Mouse (Mus musculus) Patski (cell line): ENCODE data around the gene Aebp2. TPM values are rescaled to one million over a fixed set of nuclear protein-coding genes. Genes with fewer than 3 reads are reported as not detected.

Experiments used
- ATAC-seq: fragments of 100-300 bp; one replicate; pipeline ENCODE4 v1.8.0; 2021
- CTCF ChIA-PET: fragments of 350-600 bp; sonication (Branson Sonifier 250); formaldehyde crosslinking; loops from one replicate; lab custom pipeline; 2022; ENCODE audit warnings: inconsistent platforms; lab: Charles Lee
- POLR2A ChIA-PET: fragments of 350-600 bp; sonication (Branson Sonifier 250); formaldehyde crosslinking; loops from one replicate; lab custom pipeline; 2022; ENCODE audit warnings: antibody characterized with exemption, inconsistent platforms; lab: Charles Lee
- DNase-seq: peaks from one replicate; pipeline ENCODE4 v3.0.0-alpha.2; 2011; ENCODE audit warnings: low read depth, low spot score
- H3K27me3 ChIP-seq: fragments of 371-371 bp; one replicate; pipeline ENCODE4 v1.5.1; 2021
- CTCF ChIP-seq: fragments of 100-300 bp; IDR thresholded peaks from one replicate; pipeline ENCODE4 v1.5.1; 2021
- in situ Hi-C: fragments of 300-500 bp; cut with MboI; formaldehyde crosslinking; loops from 3 replicates; pipeline ENCODE4 v1.11.1; 2018; ENCODE audit warnings: low pct_unique_long_range_greater_than_20kb, mixed read lengths
- polyA plus RNA-seq: library from polyadenylated mRNA; unstranded; gene quantifications from one replicate; pipeline ENCODE4 v1.2.3, GENCODE M21; 2021

Gene Aebp2
- polyA plus RNA-seq, 1 experiment from 2014 or later: 68.5 TPM

DNA sequence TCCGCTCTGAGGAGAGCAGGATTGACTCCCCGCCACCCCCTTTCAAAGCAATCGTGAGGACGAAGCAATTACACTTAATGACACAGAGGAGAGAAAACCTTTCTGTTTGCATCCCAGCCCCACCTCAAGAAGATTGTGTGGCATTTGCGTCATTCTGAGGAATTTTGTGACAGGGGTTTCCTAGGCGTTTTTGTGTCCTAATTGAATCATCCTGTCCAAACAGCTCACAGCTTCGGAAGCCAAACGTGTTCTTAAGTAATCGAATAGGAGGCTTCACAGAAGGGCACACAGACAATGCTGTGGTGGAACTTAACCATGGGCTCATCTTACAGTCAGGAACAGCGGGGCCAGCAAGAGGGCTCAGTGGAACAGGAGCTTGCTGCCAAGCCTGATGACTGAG, 15.9 kb upstream of the Aebp2 start:
- CTCF ChIA-PET: no interaction called here
- in situ Hi-C loops: no loop called here
- DNase-seq: no peak
- no peak for TF ChIP-seq CTCF
- POLR2A ChIA-PET: no interaction called here
- no peaks in the 10 kb centered on the region for H3K27me3 ChIP-seq
- ATAC-seq: no peak

DNA sequence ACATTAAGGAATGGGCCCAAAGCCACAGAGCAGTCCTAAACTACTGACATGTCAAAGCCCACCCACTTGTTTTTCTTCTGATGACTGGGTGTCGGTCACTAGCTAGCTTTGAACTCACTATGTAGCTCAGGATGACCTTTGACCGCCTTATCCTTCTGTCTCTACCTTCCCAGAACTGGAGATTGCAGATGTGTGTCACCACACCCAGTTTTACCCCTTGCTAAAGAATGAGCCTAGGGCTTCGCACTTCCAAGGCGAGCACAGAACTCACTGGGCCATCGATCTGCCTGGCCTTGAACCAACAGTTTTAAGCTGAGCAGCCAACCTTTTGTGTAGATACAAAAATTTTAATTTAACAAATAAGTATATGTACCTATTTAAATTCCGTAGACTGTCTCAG, 13.8 kb upstream of the Aebp2 start:
- ChIA-PET CTCF (interaction anchor here (1.1 to 1.7 kb wide), 3 partner anchors 9 to 100 kb away, joined by 3 to 4 read pairs (median 3); no protein-coding TSS in a partner anchor), POLR2A (interaction anchor here (1.1 kb wide), 1 partner anchor 27 kb away, joined by 3 read pairs; no protein-coding TSS in a partner anchor)
- DNase-seq (no peak), ATAC-seq (no peak)
- TF ChIP-seq CTCF: no peak
- H3K27me3 ChIP-seq: no peaks in the 10 kb centered on the region
- in situ Hi-C loops: no loop called here

DNA sequence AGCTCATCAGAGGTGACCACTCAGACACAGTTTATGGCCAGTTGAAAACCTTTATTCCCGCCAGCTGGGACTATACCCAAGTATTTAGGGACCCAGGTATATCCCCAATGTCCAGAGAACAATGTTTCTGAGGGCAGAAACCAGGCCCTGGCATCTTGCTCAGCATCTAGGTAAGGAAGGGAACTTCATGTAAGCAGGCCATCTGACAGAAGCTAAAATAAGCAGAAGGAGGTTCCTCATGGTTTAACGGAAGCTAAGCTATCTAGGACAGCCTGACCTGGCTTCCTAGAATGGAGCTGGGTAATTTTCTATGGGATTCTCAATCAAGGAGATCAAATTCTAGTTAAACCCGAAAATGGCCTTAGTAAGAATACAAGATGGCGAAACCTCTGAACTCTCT, 12.9 kb upstream of the Aebp2 start:
- ATAC-seq (no peak), DNase-seq (no peak)
- ChIA-PET CTCF (interaction anchor here (0.7 to 1.7 kb wide), 5 partner anchors 8 to 105 kb away, joined by 3 to 4 read pairs (median 4); no protein-coding TSS in a partner anchor), POLR2A (interaction anchor here (1.1 kb wide), 1 partner anchor 27 kb away, joined by 3 read pairs; no protein-coding TSS in a partner anchor)
- H3K27me3 ChIP-seq: no peaks in the 10 kb centered on the region
- in situ Hi-C loops: no loop called here
- TF ChIP-seq CTCF: no peak

GRCm38 (mm10) chr6:140610117-140610516, 12.3 kb upstream of the Aebp2 start:
- in situ Hi-C loops: loop anchor here (5.0 kb wide), 1 partner anchor 102 kb away; no protein-coding TSS in a partner anchor
- no peaks in the 10 kb centered on the region for H3K27me3 ChIP-seq
- ChIA-PET CTCF (interaction anchor here (0.7 to 1.4 kb wide), 4 partner anchors 11 to 104 kb away, joined by 3 to 4 read pairs (median 4); no protein-coding TSS in a partner anchor), POLR2A (no interaction called here)
- TF ChIP-seq CTCF: no peak
- DNase-seq (no peak), ATAC-seq (no peak)

- CTCF ChIA-PET: interaction anchor here (1.2 to 1.3 kb wide), 2 partner anchors 17 to 94 kb away, joined by 3 read pairs; no protein-coding TSS in a partner anchor
- no peak for ATAC-seq
- DNase-seq: no peak
- in situ Hi-C loops: loop anchor here (5.0 kb wide), 1 partner anchor 101 kb away; no protein-coding TSS in a partner anchor
- H3K27me3 ChIP-seq: no peaks in the 10 kb centered on the region
- POLR2A ChIA-PET: no interaction called here
- TF ChIP-seq CTCF: no peak
Observed at GRCm38 (mm10) chr6:140611282-140611681, 11.2 kb upstream of the Aebp2 start.

DNA sequence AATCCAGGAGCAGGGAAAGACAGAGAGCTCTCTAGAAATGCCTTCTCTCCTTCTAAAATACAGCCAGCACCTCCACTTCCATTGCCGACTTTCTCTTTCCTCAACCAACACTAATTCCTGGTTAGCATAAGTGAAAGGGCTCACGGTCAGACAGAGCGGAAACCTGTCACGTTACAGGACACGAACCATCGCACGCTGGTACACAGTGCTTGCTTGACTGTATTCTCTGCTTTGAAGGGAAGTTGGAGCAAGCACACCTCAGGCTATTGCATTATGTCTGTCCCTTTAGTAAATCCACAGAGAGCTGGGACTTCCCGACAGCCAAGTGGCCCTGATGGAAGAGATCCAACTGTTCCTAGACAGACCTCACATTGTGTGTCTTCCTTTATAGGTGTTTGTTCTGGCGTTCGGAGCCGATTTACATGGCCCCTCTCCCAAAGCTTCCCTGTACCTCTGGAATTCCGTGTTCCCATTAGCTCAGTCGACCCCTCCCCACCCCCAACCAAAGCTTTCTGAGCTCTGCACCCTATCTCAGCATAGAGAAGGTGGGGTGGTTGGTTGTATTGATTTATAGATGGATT, 10.5 kb upstream of the Aebp2 start:
- POLR2A ChIA-PET: no interaction called here
- CTCF ChIA-PET: interaction anchor here (1.3 to 1.5 kb wide), 2 partner anchors 17 to 95 kb away, joined by 3 read pairs; no protein-coding TSS in a partner anchor
- ATAC-seq (no peak), DNase-seq (no peak)
- in situ Hi-C loops: loop anchor here (5.0 kb wide), 1 partner anchor 100 kb away; no protein-coding TSS in a partner anchor
- TF ChIP-seq CTCF: no peak
- H3K27me3 ChIP-seq: no peaks in the 10 kb centered on the region

- CTCF ChIA-PET: interaction anchor here (1.1 to 1.6 kb wide), 2 partner anchors 14 to 99 kb away, joined by 3 to 5 read pairs; no protein-coding TSS in a partner anchor
- in situ Hi-C loops: loop anchor here (5.0 kb wide), 1 partner anchor 98 kb away; no protein-coding TSS in a partner anchor
Observed at GRCm38 (mm10) chr6:140613822-140614221, 8.6 kb upstream of the Aebp2 start.

GRCm38 (mm10) chr6:140614711-140615110, 7.8 kb upstream of the Aebp2 start:
- ChIA-PET POLR2A (no interaction called here), CTCF (interaction anchor here (1.3 to 1.6 kb wide), 2 partner anchors 15 to 60 kb away, joined by 3 to 4 read pairs; no protein-coding TSS in a partner anchor)
- in situ Hi-C loops: loop anchor here (5.0 kb wide), 1 partner anchor 98 kb away; no protein-coding TSS in a partner anchor
- no peak for ATAC-seq
- no peak for DNase-seq
- no peaks in the 10 kb centered on the region for H3K27me3 ChIP-seq
- no peak for TF ChIP-seq CTCF

More at GRCm38 (mm10) chr6:140613822-140614221, 8.6 kb upstream of the Aebp2 start:
- H3K27me3 ChIP-seq: no peaks in the 10 kb centered on the region
- POLR2A ChIA-PET: no interaction called here
- TF ChIP-seq CTCF: no peak
- DNase-seq (no peak), ATAC-seq (no peak)

DNA sequence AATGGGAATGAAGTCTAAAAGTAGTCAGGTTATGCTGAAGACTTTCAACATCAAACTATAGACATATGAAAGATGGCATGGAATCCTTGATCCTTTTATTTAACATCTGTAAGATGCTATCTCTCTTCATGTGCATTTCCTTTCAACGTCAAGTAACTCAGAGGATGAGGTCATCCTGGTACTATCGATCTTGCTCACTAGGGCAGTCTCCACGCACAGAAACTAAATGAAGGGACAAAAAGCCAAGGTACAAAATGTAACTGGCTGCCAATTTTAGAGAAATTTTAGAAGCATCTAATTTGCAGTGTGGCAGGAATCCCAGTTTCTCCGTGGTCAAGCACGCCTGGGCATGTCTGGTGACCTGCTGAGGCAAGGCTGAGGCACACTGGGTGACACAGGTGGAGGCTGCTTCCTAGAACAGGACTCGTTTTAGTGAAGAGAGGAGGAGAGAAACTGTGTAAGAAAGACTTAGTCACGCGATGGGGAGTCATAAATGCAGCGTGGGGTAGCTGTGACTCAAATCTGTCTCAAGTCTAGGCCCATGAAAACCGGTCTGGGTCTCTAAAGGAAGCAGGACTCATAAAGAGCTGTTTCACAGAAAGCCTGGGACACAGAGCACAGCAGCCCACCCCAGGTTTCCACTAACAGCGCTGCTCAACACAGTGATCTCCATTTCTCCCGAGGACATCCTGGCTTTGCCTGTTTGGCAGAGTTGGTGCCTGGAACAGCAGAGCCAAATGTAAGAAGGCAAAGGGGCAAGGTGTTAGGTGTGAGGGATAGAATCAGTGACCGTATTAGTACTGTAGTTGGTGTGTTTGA, 1.7 kb upstream of the Aebp2 start:
- in situ Hi-C loops: no loop called here
- POLR2A ChIA-PET: no interaction called here
- TF ChIP-seq CTCF: no peak
- no peaks in the 10 kb centered on the region for H3K27me3 ChIP-seq
- DNase-seq: no peak
- ATAC-seq: no peak
- CTCF ChIA-PET: no interaction called here

DNA sequence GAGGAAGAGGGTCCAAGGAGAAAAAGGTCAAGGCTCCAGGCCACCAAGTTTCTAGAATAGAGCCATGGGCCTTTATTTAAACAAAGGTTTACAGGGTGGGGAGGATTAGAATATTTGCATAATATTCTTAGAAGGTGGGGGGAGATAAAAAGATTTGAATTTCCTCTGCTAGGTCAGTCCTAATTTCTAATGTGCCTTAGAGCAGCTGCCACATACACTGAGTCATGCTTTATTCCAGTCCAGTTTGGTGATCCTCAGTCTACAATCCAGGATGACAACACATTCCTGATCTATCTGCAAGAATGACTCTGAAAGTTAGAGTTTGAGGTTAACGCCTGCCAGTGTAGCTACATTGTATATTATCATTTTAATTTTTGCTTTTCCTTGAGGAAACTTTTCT, 841 bp upstream of the Aebp2 start:
- no peak for TF ChIP-seq CTCF
- H3K27me3 ChIP-seq: no peaks in the 10 kb centered on the region
- ChIA-PET POLR2A (no interaction called here), CTCF (no interaction called here)
- ATAC-seq: no peak
- in situ Hi-C loops: no loop called here
- DNase-seq: no peak
